Mouse (Mus musculus) hindbrain, embryonic 16.5 days (tissue): ENCODE measurements around the gene Shank1. TPM values are rescaled to one million over a fixed set of nuclear protein-coding genes. Genes with fewer than 3 reads are reported as not detected.

Experiments used
- ATAC-seq: fragments of 200-750 bp; cut with Nextera tagmentation; 2 replicates; pipeline ENCODE4 v1.8.0; 2017; ENCODE audit warnings: moderate TSS enrichment, moderate library complexity
- H3K27ac ChIP-seq: fragments of 300-500 bp; sonication (generic); 2 replicates; pipeline ENCODE4 v1.5.1; 2014; ENCODE audit warnings: low read depth, mild to moderate bottlenecking, control low read depth, low read length, moderate library complexity
- H3K27me3 ChIP-seq: fragments of 300-500 bp; sonication (generic); replicated peaks from 2 replicates; pipeline ENCODE4 v1.6.1; 2014; ENCODE audit warnings: low read length; ENCODE audit not compliant: control insufficient read depth, insufficient read depth
- H3K36me3 ChIP-seq: fragments of 300-500 bp; sonication (generic); 2 replicates; pipeline ENCODE4 v1.6.1; 2014; ENCODE audit warnings: mild to moderate bottlenecking, low read length, moderate library complexity, mixed read lengths; ENCODE audit not compliant: control insufficient read depth, insufficient read depth
- H3K4me1 ChIP-seq: fragments of 300-500 bp; sonication (generic); 2 replicates; pipeline ENCODE4 v1.6.1; 2014; ENCODE audit warnings: low read depth, low read length; ENCODE audit not compliant: control insufficient read depth, insufficient read depth
- H3K4me2 ChIP-seq: fragments of 300-500 bp; sonication (generic); 2 replicates; pipeline ENCODE4 v1.6.1; 2014; ENCODE audit warnings: mild to moderate bottlenecking, low read length, control low read depth, moderate library complexity
- H3K4me3 ChIP-seq: fragments of 300-500 bp; sonication (generic); 2 replicates; pipeline ENCODE4 v1.5.1; 2014; ENCODE audit warnings: mild to moderate bottlenecking, low read length, control low read depth, moderate library complexity
- H3K9ac ChIP-seq: fragments of 300-500 bp; sonication (generic); 2 replicates; pipeline ENCODE4 v1.6.1; 2014; ENCODE audit warnings: low read depth, mild to moderate bottlenecking, control low read depth, low read length, moderate library complexity
- H3K9me3 ChIP-seq: fragments of 300-500 bp; sonication (generic); 2 replicates; pipeline ENCODE4 v1.6.1; 2014; ENCODE audit warnings: mild to moderate bottlenecking, low read length, moderate library complexity; ENCODE audit not compliant: control insufficient read depth
- WGBS: fragments of 180-500 bp; shearing (Covaris S2); extraction: QIAGEN DNeasy Blood & Tissue Kit; methylation state at CpG from one replicate; pipeline ENCODE4 v1.1.7; 2014; 5-methylcytosine and 5-hydroxymethylcytosine counted together
- polyA plus RNA-seq: library from polyadenylated mRNA; unstranded; fragments of >200 nt; fragmentation: Nextera tagmentation; extraction: Ambion mirVana; gene quantifications from 2 replicates; pipeline ENCODE4 v1.2.1, GENCODE M21; 2015

The Shank1 gene
- polyA plus RNA-seq, 1 experiment from 2014 or later = 33.6 TPM

GRCm38 (mm10) chr7:44392341-44392740, 82.3 kb downstream of the Shank1 start:
- Histone ChIP-seq H3K4me3 (no peak overlapping the region), H3K4me2 (no peak overlapping the region), H3K9ac (no peak overlapping the region), H3K9me3 (no peaks in the 10 kb centered on the region), H3K27ac (no peak overlapping the region), H3K27me3 (no peaks in the 10 kb centered on the region), H3K36me3 (no peaks in the 10 kb centered on the region), H3K4me1 (no peaks in the 10 kb centered on the region)
- 86% methylated on average over 14 of the region's 14 CpGs for WGBS
- ATAC-seq = no peak

GRCm38 (mm10) chr7:44393284-44393683, 83.2 kb downstream of the Shank1 start:
- Histone ChIP-seq H3K9ac (no peak overlapping the region), H3K27me3 (no peaks in the 10 kb centered on the region), H3K4me2 (no peak overlapping the region), H3K9me3 (no peaks in the 10 kb centered on the region), H3K27ac (no peak overlapping the region), H3K4me3 (no peak overlapping the region), H3K36me3 (no peaks in the 10 kb centered on the region), H3K4me1 (no peaks in the 10 kb centered on the region)
- 90% methylated on average over 17 of the region's 17 CpGs for WGBS
- ATAC-seq = no peak

GRCm38 (mm10) chr7:44398570-44398969, 88.5 kb downstream of the Shank1 start:
- ATAC-seq = peak; percentile 55
- no peak overlapping the region for H3K4me2 ChIP-seq
- no peaks in the 10 kb centered on the region for H3K36me3 ChIP-seq
- no peaks in the 10 kb centered on the region for H3K4me1 ChIP-seq
- H3K4me3 ChIP-seq = no peak overlapping the region
- H3K9ac ChIP-seq = no peak overlapping the region
- WGBS = 19% methylated on average over 3 of the region's 3 CpGs
- no peaks in the 10 kb centered on the region for H3K27me3 ChIP-seq
- H3K27ac ChIP-seq = no peak overlapping the region
- H3K9me3 ChIP-seq = no peaks in the 10 kb centered on the region

GRCm38 (mm10) chr7:44401673-44402072, 91.6 kb downstream of the Shank1 start:
- no peaks in the 10 kb centered on the region for H3K36me3 ChIP-seq
- H3K27ac ChIP-seq = no peak overlapping the region
- no peak overlapping the region for H3K4me3 ChIP-seq
- no peak for ATAC-seq
- no peak overlapping the region for H3K4me2 ChIP-seq
- peaks cover 4% of the 10 kb centered on the region; the same call in 1 of the 2 replicates for H3K4me1 ChIP-seq
- H3K27me3 ChIP-seq = no peaks in the 10 kb centered on the region
- no peak overlapping the region for H3K9ac ChIP-seq
- 87% methylated on average over 6 of the region's 6 CpGs for WGBS
- H3K9me3 ChIP-seq = no peaks in the 10 kb centered on the region

- H3K4me1 ChIP-seq = peaks cover 4% of the 10 kb centered on the region; the same call in 1 of the 2 replicates
- no peaks in the 10 kb centered on the region for H3K27me3 ChIP-seq
- peak overlapping the region; percentile 61 for H3K9ac ChIP-seq
- H3K4me3 ChIP-seq = peak overlapping the region; percentile 47
- peak overlapping the region; percentile 91 for H3K27ac ChIP-seq
- ATAC-seq = peak; percentile 97
- peak overlapping the region; percentile 82 for H3K4me2 ChIP-seq
- no peaks in the 10 kb centered on the region for H3K36me3 ChIP-seq
- WGBS = 2% methylated on average over 27 of the region's 27 CpGs
- H3K9me3 ChIP-seq = no peaks in the 10 kb centered on the region
Measured at GRCm38 (mm10) chr7:44405346-44406014, 95.4 kb downstream of the Shank1 start.

- WGBS = under 1% methylated on average over 5 of the region's 5 CpGs
- no peak overlapping the region for H3K9ac ChIP-seq
- no peaks in the 10 kb centered on the region for H3K27me3 ChIP-seq
- H3K4me1 ChIP-seq = peaks cover 4% of the 10 kb centered on the region; the same call in 1 of the 2 replicates
- H3K36me3 ChIP-seq = no peaks in the 10 kb centered on the region
- ATAC-seq = no peak
- H3K9me3 ChIP-seq = no peaks in the 10 kb centered on the region
- no peak overlapping the region; the same call in 1 of the 2 replicates for H3K4me3 ChIP-seq
- no peak overlapping the region for H3K4me2 ChIP-seq
- no peak overlapping the region for H3K27ac ChIP-seq
Measured at GRCm38 (mm10) chr7:44406015-44406355, 95.9 kb downstream of the Shank1 start.

Other genes starting within 250 kb of the Shank1 start
- not detected in 2 replicates for gene Klk1b21, start 207.9 kb upstream of the Shank1 start, polyA plus RNA-seq
- gene Klk1b22, start 197.6 kb upstream of the Shank1 start, polyA plus RNA-seq = not detected in 2 replicates
- not detected in 2 replicates for gene Klk1b16, start 173.5 kb upstream of the Shank1 start, polyA plus RNA-seq
- gene Klk1b24, start 122.0 kb upstream of the Shank1 start, polyA plus RNA-seq = not detected in 2 replicates
- gene Klk1b3, start 112.1 kb upstream of the Shank1 start, polyA plus RNA-seq = not detected in 2 replicates
- gene Klk1b4, start 102.8 kb upstream of the Shank1 start, polyA plus RNA-seq = not detected in 2 replicates
- not detected in 2 replicates for gene Klk1b5, start 94.3 kb upstream of the Shank1 start, polyA plus RNA-seq
- gene Klk1, start 84.9 kb upstream of the Shank1 start, polyA plus RNA-seq = not detected in 2 replicates
- gene Gm36864, start 74.1 kb upstream of the Shank1 start, polyA plus RNA-seq = 0.15 TPM in 1 of 2 replicates, not detected in the other
- gene 1700028J19Rik, start 63.6 kb upstream of the Shank1 start, polyA plus RNA-seq = 0.67 and 1.7 TPM in 2 replicates
- 216 and 218 TPM in 2 replicates for gene 2410002F23Rik, start 63.5 kb upstream of the Shank1 start, polyA plus RNA-seq
- gene Acp4, start 52.9 kb upstream of the Shank1 start, polyA plus RNA-seq = 0.12 TPM in 1 of 2 replicates, not detected in the other
- not detected in 2 replicates for gene Gm15517, start 48.8 kb upstream of the Shank1 start, polyA plus RNA-seq
- gene Clec11a, start 3.4 kb upstream of the Shank1 start, polyA plus RNA-seq = 3.5 and 3.6 TPM in 2 replicates
- 74.8 and 75.6 TPM in 2 replicates for gene Syt3, start 73.8 kb downstream of the Shank1 start, polyA plus RNA-seq
- 3.6 and 3.8 TPM in 2 replicates for gene 1700008O03Rik, start 75.6 kb downstream of the Shank1 start, polyA plus RNA-seq
- gene Lrrc4b, start 118.8 kb downstream of the Shank1 start, polyA plus RNA-seq = 12.4 and 12.6 TPM in 2 replicates
- 3.1 and 3.9 TPM in 2 replicates for gene Aspdh, start 155.1 kb downstream of the Shank1 start, polyA plus RNA-seq
- gene Josd2, start 157.7 kb downstream of the Shank1 start, polyA plus RNA-seq = 42.5 and 46.2 TPM in 2 replicates
- 145 and 150 TPM in 2 replicates for gene Emc10, start 186.3 kb downstream of the Shank1 start, polyA plus RNA-seq
- 20.4 and 23.7 TPM in 2 replicates for gene Fam71e1, start 186.3 kb downstream of the Shank1 start, polyA plus RNA-seq
- gene Mybpc2, start 214.4 kb downstream of the Shank1 start, polyA plus RNA-seq = 0.14 and 0.15 TPM in 2 replicates
- not detected in 2 replicates for gene Spib, start 221.8 kb downstream of the Shank1 start, polyA plus RNA-seq
- 20.5 and 26.3 TPM in 2 replicates for gene Pold1, start 238.6 kb downstream of the Shank1 start, polyA plus RNA-seq
- 62.0 and 66.1 TPM in 2 replicates for gene Nr1h2, start 243.7 kb downstream of the Shank1 start, polyA plus RNA-seq